Mouse (Mus musculus) activated CD4-positive, CD25-positive, alpha-beta regulatory T cell, adult 4 months (primary cell): ENCODE measurements at regions not wholly inside any gene's neighbourhood (a gene's known extent, or its start where the extent isn't known, plus 50 kb on each side); places are given as distances from the start of the nearest gene placed in this dataset.
"Not testable (repeated sequence)": the region's sequence is repeated elsewhere in the genome, so short reads cannot be mapped to it uniquely, and the experiment has no call there.

Experiments used
- ATAC-seq: one replicate; pipeline ENCODE4 v1.8.0; 2017

- ATAC-seq: peak; percentile 54
These were observed 74.1 kb upstream of the Diaph3 start for GRCm38 (mm10) chr14:87215099-87215498.

GRCm38 (mm10) chr14:87217042-87217441 is 76.0 kb upstream of the Diaph3 start:
- no peak for ATAC-seq

- ATAC-seq: no peak
These were observed 78.9 kb upstream of the Diaph3 start for GRCm38 (mm10) chr14:87219975-87220374.

- ATAC-seq: no peak
These were observed 83.8 kb upstream of the Diaph3 start for GRCm38 (mm10) chr14:87224870-87225269.

- ATAC-seq: peak; percentile 66
These were observed 108.2 kb upstream of the Diaph3 start for GRCm38 (mm10) chr14:87249258-87249657.

GRCm38 (mm10) chr14:87255484-87256208 is 114.6 kb upstream of the Diaph3 start:
- ATAC-seq: no peak

- no peak for ATAC-seq
These were observed 120.7 kb upstream of the Diaph3 start for GRCm38 (mm10) chr14:87261726-87262125.

GRCm38 (mm10) chr14:87264826-87265225 is 123.8 kb upstream of the Diaph3 start:
- no peak for ATAC-seq

- no peak for ATAC-seq
These were observed 125.3 kb upstream of the Diaph3 start for GRCm38 (mm10) chr14:87266309-87266708.

GRCm38 (mm10) chr14:87289266-87289665 is 127.2 kb upstream of the Tdrd3 start:
- not testable (repeated sequence) for ATAC-seq

GRCm38 (mm10) chr14:87289708-87290243 is 126.7 kb upstream of the Tdrd3 start:
- ATAC-seq: no peak

- no peak for ATAC-seq
These were observed 121.2 kb upstream of the Tdrd3 start for GRCm38 (mm10) chr14:87295206-87295605.

- no peak for ATAC-seq
These were observed 119.3 kb upstream of the Tdrd3 start for GRCm38 (mm10) chr14:87297160-87297559.

GRCm38 (mm10) chr14:87300838-87301237 is 115.6 kb upstream of the Tdrd3 start:
- ATAC-seq: no peak

- ATAC-seq: no peak
These were observed 114.9 kb upstream of the Tdrd3 start for GRCm38 (mm10) chr14:87301564-87301963.

GRCm38 (mm10) chr14:87305481-87305880 is 111.0 kb upstream of the Tdrd3 start:
- ATAC-seq: no peak

- no peak for ATAC-seq
These were observed 110.4 kb upstream of the Tdrd3 start for GRCm38 (mm10) chr14:87306011-87306410.

- no peak for ATAC-seq
These were observed 108.4 kb upstream of the Tdrd3 start for GRCm38 (mm10) chr14:87308016-87308415.

GRCm38 (mm10) chr14:87312318-87312717 is 104.1 kb upstream of the Tdrd3 start:
- ATAC-seq: no peak

- peak; percentile 90 for ATAC-seq
These were observed 101.3 kb upstream of the Tdrd3 start for GRCm38 (mm10) chr14:87314999-87315732.

- ATAC-seq: no peak
These were observed 88.6 kb upstream of the Tdrd3 start for GRCm38 (mm10) chr14:87327841-87328240.

- ATAC-seq: no peak
These were observed 78.4 kb upstream of the Tdrd3 start for GRCm38 (mm10) chr14:87337950-87338526.

- no peak for ATAC-seq
These were observed 71.9 kb upstream of the Tdrd3 start for GRCm38 (mm10) chr14:87344540-87344939.

GRCm38 (mm10) chr14:87346812-87347211 is 69.6 kb upstream of the Tdrd3 start:
- no peak for ATAC-seq
